Mouse (Mus musculus) ES-E14 (cell line): Measurements from ENCODE around the gene Olfr1447. TPM values are rescaled to one million over a fixed set of nuclear protein-coding genes. Genes with fewer than 3 reads are reported as not detected.

ENCODE experiments used
- DNase-seq: peaks from one replicate; pipeline ENCODE4 v3.0.0-alpha.2; 2013; ENCODE audit warnings: low read depth, low spot score
- H3K27ac ChIP-seq: 2 replicates; pipeline ENCODE4 v1.5.1; 2012; ENCODE audit warnings: low read depth, mild to moderate bottlenecking, low read length, moderate library complexity, mixed read lengths; ENCODE audit not compliant: poor library complexity, insufficient read depth, severe bottlenecking
- H3K36me3 ChIP-seq: 2 replicates; pipeline ENCODE4 v1.6.1; 2012; ENCODE audit warnings: mild to moderate bottlenecking, low read length, moderate library complexity, mixed read lengths; ENCODE audit not compliant: control insufficient read depth, poor library complexity, insufficient read depth, severe bottlenecking
- H3K4me1 ChIP-seq, 2 experiments: fragments of 150-350 bp in 1 of 2; sonication (generic) in 1 of 2; 2 replicates each; pipeline ENCODE4 v1.6.1; 2012; ENCODE audit warnings: low read length in 2 of 2, mild to moderate bottlenecking in 1 of 2, mixed read lengths in 1 of 2; ENCODE audit not compliant: control insufficient read depth in 2 of 2, insufficient read depth in 2 of 2, poor library complexity in 1 of 2
- H3K4me3 ChIP-seq, 2 experiments: fragments of 150-350 bp in 1 of 2; sonication (generic) in 1 of 2; 2 replicates each; pipeline ENCODE4 v1.5.1; 2012; ENCODE audit warnings: low read length in 2 of 2, low read depth in 1 of 2, mild to moderate bottlenecking in 1 of 2, mixed read lengths in 1 of 2; ENCODE audit not compliant: insufficient read depth in 1 of 2, poor library complexity in 1 of 2, severe bottlenecking in 1 of 2
- H3K9ac ChIP-seq: 2 replicates; pipeline ENCODE4 v1.6.1; 2012; ENCODE audit warnings: low read depth, mild to moderate bottlenecking, low read length, mixed read lengths; ENCODE audit not compliant: poor library complexity, insufficient read depth, severe bottlenecking
- H3K9me3 ChIP-seq: fragments of 150-350 bp; sonication (generic); 2 replicates; pipeline ENCODE4 v1.6.1; 2012; ENCODE audit warnings: low read depth, mild to moderate bottlenecking, low read length; ENCODE audit not compliant: control insufficient read depth, insufficient read depth
- CHD2 ChIP-seq: IDR thresholded peaks from 2 replicates; pipeline ENCODE4 v1.6.1; 2014; ENCODE audit warnings: mild to moderate bottlenecking, low read depth, low read length, inconsistent platforms
- HCFC1 ChIP-seq: IDR thresholded peaks from 2 replicates; pipeline ENCODE4 v1.6.1; 2012; ENCODE audit warnings: low read length, inconsistent platforms, borderline replicate concordance; ENCODE audit not compliant: insufficient read depth
- MAFK ChIP-seq: IDR thresholded peaks from 2 replicates; pipeline ENCODE4 v1.6.1; 2014; ENCODE audit warnings: mild to moderate bottlenecking, low read depth, low read length, inconsistent platforms; ENCODE audit not compliant: insufficient read depth
- ZC3H11A ChIP-seq: IDR thresholded peaks from 2 replicates; pipeline ENCODE4 v1.6.1; 2012; ENCODE audit warnings: low read depth, mild to moderate bottlenecking, inconsistent platforms, low read length, borderline replicate concordance
- ZNF384 ChIP-seq: IDR thresholded peaks from 2 replicates; pipeline ENCODE4 v1.6.1; 2012; ENCODE audit warnings: low read depth, low read length, inconsistent platforms
- in situ Hi-C, 2 experiments: fragments of 600-800 bp; cut with MboI; formaldehyde crosslinking; loops; one replicate each; pipeline ENCODE4 v1.15.1; 2025; ENCODE audit warnings: low sequenced_read_pairs in 2 of 2, inconsistent platforms in 1 of 2; ENCODE audit not compliant: unreplicated experiment in 2 of 2
- total RNA-seq: library from RNA; depleted of rRNA; stranded (reverse); fragments of 300-350 nt; gene quantifications from 2 replicates; pipeline ENCODE4 v1.2.3, GENCODE M21; 2012; rRNA removed

Gene Olfr1447
- total RNA-seq: not detected in 2 replicates

GRCm38 (mm10) chr19:12903643-12904042, at the start of gene Olfr1447:
Olfr1447 (minus strand) TSS chr19:12903743.
- H3K36me3 ChIP-seq: no peaks in the 10 kb centered on the region
- no peaks in the 10 kb centered on the region for H3K9me3 ChIP-seq
- in situ Hi-C loops: no loop called here
- H3K4me3 ChIP-seq: no peak within 1 kb of the TSS
- DNase-seq: no peak
- no peak within 1 kb of the TSS for H3K9ac ChIP-seq
- no peak for TF ChIP-seq HCFC1
- TF ChIP-seq ZC3H11A: no peak
- TF ChIP-seq MAFK: no peak
- TF ChIP-seq CHD2: no peak
- no peak for TF ChIP-seq ZNF384
- no peaks in the 10 kb centered on the region for H3K4me1 ChIP-seq
- H3K27ac ChIP-seq: no peak within 1 kb of the TSS

- H3K9me3 ChIP-seq: no peaks in the 10 kb centered on the region
Observed at GRCm38 (mm10) chr19:12949958-12950357, 46.4 kb upstream of the Olfr1447 start, which contains the start of gene Olfr1450. Olfr1450 (plus strand) TSS chr19:12950258.

GRCm38 (mm10) chr19:12930540-12930939, 27.0 kb upstream of the Olfr1447 start, which contains the start of gene Olfr1449:
Olfr1449 (plus strand) TSS chr19:12930840.
- H3K4me3 ChIP-seq: no peak within 1 kb of the TSS
- no peaks in the 10 kb centered on the region for H3K4me1 ChIP-seq
- no peak within 1 kb of the TSS for H3K27ac ChIP-seq
- no peak for DNase-seq
- no peaks in the 10 kb centered on the region for H3K36me3 ChIP-seq
- TF ChIP-seq CHD2 (no peak), ZC3H11A (no peak), ZNF384 (no peak), HCFC1 (no peak), MAFK (no peak)
- in situ Hi-C loops: no loop called here
- no peak within 1 kb of the TSS for H3K9ac ChIP-seq
- no peaks in the 10 kb centered on the region for H3K9me3 ChIP-seq

More at GRCm38 (mm10) chr19:12949958-12950357, 46.4 kb upstream of the Olfr1447 start, which contains the start of gene Olfr1450:
- Histone ChIP-seq H3K36me3 (no peaks in the 10 kb centered on the region), H3K4me3 (no peak within 1 kb of the TSS), H3K9ac (no peak within 1 kb of the TSS), H3K4me1 (no peaks in the 10 kb centered on the region), H3K27ac (no peak within 1 kb of the TSS)
- in situ Hi-C loops: no loop called here
- TF ChIP-seq MAFK (no peak), ZNF384 (no peak), CHD2 (no peak), HCFC1 (no peak), ZC3H11A (no peak)
- DNase-seq: no peak

- no peak for TF ChIP-seq CHD2
- TF ChIP-seq ZC3H11A: no peak
- no peak for TF ChIP-seq HCFC1
- no peak for TF ChIP-seq ZNF384
- TF ChIP-seq MAFK: no peak
- DNase-seq: no peak
- Histone ChIP-seq H3K36me3 (no peaks in the 10 kb centered on the region), H3K4me1 (no peaks in the 10 kb centered on the region), H3K27ac (no peak within 1 kb of the TSS), H3K9ac (no peak within 1 kb of the TSS), H3K4me3 (no peak within 1 kb of the TSS), H3K9me3 (no peaks in the 10 kb centered on the region)
- in situ Hi-C loops: no loop called here
Observed at GRCm38 (mm10) chr19:12924319-12924718, 20.8 kb upstream of the Olfr1447 start, which contains the start of gene Olfr1448. Olfr1448 (minus strand) TSS chr19:12924419.
